Mouse (Mus musculus) adrenal gland, postnatal 36 days (tissue): ENCODE data around the gene Otud4. TPM values are rescaled to one million over a fixed set of nuclear protein-coding genes. Genes with fewer than 3 reads are reported as not detected.
A peak's percentile ranks its signal among the peaks of the same experiment; 100 is the strongest.
"Not testable (repeated sequence)": the region's sequence is repeated elsewhere in the genome, so short reads cannot be mapped to it uniquely, and the experiment has no call there.

Source experiments
- DNase-seq, 2 experiments: peaks; one replicate each; pipeline ENCODE4 v3.0.0; 2021; ENCODE audit warnings: mixed read lengths in 1 of 2
- long read RNA-seq, 2 experiments: library from polyadenylated mRNA; stranded (forward); transcript quantifications; one replicate each; pipeline ENCODE4 v2.0.0; 2021; ENCODE audit warnings: borderline sequencing depth in 2 of 2
- total RNA-seq, 2 experiments: library from RNA; stranded (reverse); gene quantifications; 2 replicates each; pipeline ENCODE4 v1.2.3; 2021

Gene Otud4
- total RNA-seq: 10 to 100 TPM; 51.7 to 51.9 TPM
- long read RNA-seq, experiment 1, partial matches to known transcripts: 6 of 7 reads
- long read RNA-seq, experiment 1, other reads (novel, unspliced or antisense): 1 of 7 reads
- long read RNA-seq, experiment 2, full-length matches to known transcripts: 3 of 3 reads
- long read RNA-seq, experiment 2, partial matches to known transcripts: 0 of 3 reads
- long read RNA-seq, experiment 2, other reads (novel, unspliced or antisense): 0 of 3 reads

DNA sequence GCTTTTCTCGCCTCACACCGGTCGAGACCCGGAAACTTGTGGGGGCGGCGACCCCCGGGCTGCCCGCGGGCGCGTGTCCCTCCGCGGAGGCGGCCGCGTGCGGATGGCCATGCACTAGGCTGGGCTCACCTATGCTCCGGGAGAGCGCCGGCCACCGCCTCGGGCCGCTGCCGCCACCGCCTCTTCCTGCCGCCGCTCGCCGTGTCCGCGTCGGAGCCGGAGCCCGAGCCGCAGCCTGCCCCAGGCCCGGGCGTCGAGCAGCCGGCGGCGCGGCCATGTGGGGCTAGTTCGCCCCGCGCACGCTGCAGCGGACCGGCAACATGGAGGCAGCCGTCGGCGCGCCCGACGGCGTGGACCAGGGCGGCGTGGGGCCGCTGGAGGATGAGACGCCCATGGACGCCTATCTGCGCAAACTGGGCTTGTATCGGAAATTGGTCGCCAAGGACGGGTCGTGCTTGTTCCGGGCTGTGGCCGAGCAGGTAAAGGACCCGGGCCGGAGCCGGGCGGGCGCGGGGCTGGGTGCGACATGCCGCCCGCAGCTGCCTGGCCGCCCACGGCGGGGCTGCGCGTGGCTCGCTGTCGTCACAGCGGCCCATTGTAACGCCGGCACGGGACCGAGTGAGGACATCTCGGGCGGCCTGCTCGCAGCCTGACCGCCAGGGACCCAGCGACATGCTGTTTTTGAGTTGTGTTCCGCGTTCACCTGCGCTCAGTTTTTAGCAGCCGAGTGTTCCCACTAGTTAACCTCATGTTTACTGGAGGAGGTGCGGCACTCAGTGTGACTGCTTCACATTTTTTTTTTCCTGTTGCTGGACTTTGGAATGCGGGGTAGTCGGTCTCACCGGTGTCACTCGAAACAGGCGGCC lies at the start of gene Otud4:
Otud4 (plus strand) TSS at position 33 of the 866 bp plus-strand sequence.
- DNase-seq: peak; percentile 73 to 74

DNA sequence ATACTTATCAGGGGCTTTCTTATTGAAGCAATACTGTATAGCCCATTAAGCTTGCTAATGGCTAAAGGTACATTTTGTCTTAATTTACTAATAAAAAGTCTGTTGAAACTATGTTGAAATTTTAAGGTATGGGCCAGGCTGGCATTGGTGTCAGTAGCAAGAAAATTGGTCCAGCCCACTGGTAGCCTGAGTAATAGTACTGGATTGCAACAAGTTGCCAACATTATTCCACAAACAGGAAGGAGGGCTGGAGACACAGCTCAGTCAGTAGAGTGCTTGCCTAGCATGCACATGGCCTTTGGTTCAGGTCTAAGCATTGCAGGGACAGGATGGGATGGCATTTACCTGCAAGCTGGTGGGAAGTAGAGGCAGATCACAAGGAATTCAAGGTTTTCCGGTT lies 38.5 kb upstream of the Otud4 start:
- DNase-seq: no peak

DNA sequence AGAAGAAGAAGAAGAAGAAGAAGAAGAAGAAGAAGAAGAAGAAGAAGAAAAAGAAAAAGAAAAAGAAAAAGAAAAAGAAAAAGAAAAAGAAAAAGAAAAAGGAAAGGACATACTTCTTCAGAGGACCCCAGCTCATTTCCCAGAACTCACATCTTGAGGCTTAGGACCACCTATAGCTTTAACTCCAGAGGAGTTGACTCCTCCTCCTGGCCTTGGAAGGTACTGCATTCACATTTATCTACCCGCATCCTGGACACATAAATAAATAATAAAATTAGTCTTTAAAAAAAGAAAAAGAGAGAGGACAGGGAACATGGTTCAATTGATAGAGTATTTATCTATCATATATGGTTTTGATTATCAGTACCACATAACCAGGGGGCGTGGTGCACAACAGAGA lies 36.2 kb upstream of the Otud4 start:
- not testable (repeated sequence) for DNase-seq

- no peak for DNase-seq
Measured at GRCm38 (mm10) chr8:79606225-79606624, 33.2 kb upstream of the Otud4 start.

- no peak for DNase-seq
Measured at GRCm38 (mm10) chr8:79606751-79607300, 32.6 kb upstream of the Otud4 start.

GRCm38 (mm10) chr8:79608701-79609100 lies 30.7 kb upstream of the Otud4 start:
- DNase-seq: no peak

GRCm38 (mm10) chr8:79610268-79610667 lies 29.1 kb upstream of the Otud4 start:
- no peak for DNase-seq

- DNase-seq: no peak
Measured at GRCm38 (mm10) chr8:79612298-79612697, 27.1 kb upstream of the Otud4 start.

DNA sequence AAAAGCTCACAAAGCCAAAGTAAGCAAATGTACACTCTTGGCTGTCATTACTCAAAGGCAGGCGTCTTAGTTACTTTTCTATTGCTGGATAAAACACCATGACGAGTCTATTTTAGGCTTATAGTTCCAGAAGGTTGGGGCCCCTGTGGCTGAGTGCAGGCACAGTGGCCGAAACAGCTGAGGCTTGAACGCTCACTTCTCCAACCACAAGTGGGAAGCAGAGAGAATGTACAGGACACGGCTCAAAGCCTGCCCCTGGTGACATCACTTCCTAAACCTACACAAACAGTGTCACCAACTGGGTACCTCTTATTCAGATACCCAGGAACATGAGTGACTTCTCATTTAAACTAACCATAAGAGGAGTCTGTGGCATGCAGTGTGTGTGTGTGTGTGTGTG lies 26.5 kb upstream of the Otud4 start:
- DNase-seq: no peak

- no peak for DNase-seq
Measured at GRCm38 (mm10) chr8:79615741-79616350, 23.6 kb upstream of the Otud4 start.

DNA sequence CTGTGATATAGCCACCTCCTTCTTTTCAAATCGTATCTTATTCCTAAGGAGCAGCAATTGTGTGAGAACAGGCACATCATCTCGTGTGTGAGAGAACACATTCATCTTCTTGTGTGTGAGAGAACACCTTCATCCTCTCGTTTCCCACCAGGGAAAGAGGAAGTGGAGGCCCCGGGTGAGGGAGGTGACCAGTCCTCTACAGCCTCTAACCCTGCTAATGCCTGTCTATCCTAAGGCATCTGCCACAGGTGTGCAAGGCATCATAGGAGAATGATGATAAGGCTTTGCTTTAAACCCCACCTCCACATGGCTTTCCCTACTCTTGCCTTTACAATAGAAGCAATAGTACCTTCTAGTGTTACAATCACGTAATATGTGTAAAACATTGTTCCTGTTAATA lies 20.5 kb upstream of the Otud4 start:
- DNase-seq: no peak

DNA sequence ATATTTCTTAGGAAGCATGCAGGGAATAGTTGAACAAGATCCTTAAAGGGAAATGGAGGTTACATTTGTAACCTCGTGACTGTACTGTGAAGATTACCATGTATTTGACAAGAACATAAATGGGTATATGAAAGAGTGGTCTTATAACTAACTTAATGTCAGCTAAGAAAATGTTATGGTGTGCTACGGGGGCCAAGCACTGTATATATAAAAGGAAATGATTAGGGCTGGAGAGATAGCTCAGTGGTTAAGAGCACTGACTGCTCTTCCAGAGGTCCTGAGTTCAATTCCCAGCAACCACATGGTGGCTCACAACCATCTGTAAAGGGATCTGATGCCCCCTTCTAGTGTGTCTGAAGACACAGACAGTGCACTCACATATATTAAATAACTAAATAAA lies 20.1 kb upstream of the Otud4 start:
- DNase-seq: no peak

GRCm38 (mm10) chr8:79620000-79620399 lies 19.4 kb upstream of the Otud4 start:
- no peak for DNase-seq

DNA sequence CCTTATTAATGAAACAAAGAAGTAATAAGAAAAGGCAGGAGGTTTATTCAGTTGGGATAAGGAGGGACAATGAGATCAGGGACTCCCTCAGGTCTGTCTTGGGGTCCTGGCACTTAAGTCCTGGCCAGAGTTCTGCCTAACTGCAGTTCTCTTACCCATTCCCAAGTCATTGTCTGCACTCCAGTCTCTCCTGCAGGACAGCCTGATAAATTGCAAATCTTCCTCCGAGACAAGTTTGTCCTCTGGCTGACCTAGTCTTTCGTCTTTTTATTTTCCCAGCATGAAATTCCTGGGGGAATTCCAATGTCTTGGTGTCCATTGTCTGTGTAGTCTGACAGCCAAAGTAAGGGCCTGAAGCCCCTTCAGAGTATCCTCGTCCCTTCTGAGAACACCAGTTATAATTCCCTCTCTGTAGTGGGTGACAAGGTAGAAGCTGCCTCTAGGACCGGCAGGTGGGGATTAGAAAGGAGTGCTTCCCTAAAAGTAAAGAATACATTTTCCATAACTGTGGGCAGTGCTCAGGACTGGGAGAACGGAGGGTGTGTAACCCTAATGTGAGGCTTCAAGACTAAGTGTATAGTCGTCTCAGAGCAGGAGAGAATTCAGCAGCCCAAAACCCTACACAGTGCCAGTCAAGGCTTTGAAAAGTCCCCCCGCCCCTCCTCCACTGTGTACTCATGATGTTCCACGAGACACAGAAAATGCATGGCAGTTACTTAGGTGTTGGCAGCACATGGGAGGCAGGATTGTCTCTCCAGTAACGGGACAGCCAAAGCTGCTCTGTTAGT lies 18.7 kb upstream of the Otud4 start:
- no peak for DNase-seq

- no peak for DNase-seq
Measured at GRCm38 (mm10) chr8:79622346-79622745, 17.1 kb upstream of the Otud4 start.

- no peak for DNase-seq
Measured at GRCm38 (mm10) chr8:79623351-79623750, 16.1 kb upstream of the Otud4 start.

DNA sequence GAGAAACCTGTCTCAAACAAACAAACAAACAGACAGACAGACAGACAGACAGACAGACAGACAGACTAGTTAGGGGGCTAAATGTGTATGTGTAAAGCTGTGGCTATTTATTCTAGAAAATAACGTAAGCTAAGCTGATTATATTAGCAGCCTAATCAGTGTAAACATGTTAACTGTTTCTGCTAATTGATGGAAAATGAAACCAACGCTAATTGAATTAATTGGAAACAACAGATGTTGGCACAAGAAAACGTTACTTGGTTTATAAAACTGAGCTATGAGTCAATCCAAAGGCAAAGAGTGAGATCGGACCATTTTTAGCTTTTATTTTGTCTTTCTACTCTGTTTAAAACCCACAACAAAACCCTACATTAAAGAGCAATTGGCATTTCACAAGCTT lies 15.0 kb upstream of the Otud4 start:
- DNase-seq: no peak

DNA sequence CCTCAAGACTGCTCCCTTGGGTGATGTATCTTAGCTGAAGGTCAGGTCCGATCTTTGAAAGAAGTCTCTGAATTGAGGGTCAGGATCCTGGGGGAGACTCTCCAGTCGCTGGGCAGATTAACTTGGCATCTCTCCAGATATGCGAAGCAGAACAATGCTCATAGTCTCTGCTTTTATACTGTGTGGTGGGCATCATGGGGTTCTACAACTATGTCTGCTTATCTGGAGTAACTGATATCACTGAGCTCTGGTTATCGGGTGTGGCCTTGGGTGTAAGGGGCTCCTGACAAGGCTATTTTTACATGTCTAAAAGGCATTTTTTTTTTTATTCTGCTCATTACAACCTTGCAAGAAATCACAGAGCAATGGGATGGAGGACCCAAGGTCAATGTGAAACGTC lies 13.2 kb upstream of the Otud4 start:
- no peak for DNase-seq

- no peak for DNase-seq
Measured at GRCm38 (mm10) chr8:79635491-79635890, 3.9 kb upstream of the Otud4 start.

GRCm38 (mm10) chr8:79636151-79636550 lies 3.3 kb upstream of the Otud4 start:
- no peak for DNase-seq

DNA sequence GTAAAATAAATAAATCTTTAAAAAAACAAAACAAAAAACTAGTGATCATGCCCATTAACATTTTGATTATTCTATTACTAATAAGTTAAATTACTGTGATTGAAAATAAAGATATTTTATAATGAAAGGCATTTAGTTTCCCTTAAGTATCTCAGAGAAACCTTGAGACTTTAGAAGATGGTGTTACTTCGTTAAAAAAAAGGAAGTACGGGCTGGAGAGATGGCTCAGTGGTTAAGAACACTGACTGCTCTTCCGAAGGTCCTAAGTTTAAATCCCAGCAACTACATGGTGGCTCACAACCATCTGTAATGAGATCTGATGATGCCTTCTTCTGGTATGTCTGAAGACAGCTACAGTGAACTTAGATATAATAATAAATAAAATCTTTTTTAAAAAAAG lies 2.2 kb upstream of the Otud4 start:
- no peak for DNase-seq
